Mouse (Mus musculus): ENCODE measurements around the gene Il15.

Gene Il15

GRCm38 (mm10) chr8:82361061-82361460 lies 42.0 kb downstream of the Il15 start:
- no peak for DNase-seq (ENCODE audit: low spot score in 2 of 2)

DNA sequence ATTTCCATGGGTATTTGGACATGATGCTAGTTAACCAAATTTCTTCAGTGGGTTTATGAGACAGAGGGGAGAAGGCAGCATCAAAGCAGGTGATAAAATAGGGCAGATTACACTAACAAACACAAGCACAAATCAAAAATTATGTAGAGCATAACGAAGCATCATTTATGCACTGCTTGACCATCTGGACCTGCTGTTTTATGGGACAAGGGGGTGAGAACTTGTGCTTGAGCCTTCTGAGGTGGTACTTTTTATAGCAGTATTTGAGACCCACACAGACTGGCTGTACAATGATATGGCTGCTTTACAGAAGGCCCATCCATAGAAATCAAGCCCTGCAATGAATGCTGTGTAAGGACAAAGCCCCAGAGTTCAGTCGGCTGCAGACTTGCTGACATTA lies 46.9 kb downstream of the Il15 start:
- no peak for DNase-seq (ENCODE audit: low spot score in 2 of 2)

DNA sequence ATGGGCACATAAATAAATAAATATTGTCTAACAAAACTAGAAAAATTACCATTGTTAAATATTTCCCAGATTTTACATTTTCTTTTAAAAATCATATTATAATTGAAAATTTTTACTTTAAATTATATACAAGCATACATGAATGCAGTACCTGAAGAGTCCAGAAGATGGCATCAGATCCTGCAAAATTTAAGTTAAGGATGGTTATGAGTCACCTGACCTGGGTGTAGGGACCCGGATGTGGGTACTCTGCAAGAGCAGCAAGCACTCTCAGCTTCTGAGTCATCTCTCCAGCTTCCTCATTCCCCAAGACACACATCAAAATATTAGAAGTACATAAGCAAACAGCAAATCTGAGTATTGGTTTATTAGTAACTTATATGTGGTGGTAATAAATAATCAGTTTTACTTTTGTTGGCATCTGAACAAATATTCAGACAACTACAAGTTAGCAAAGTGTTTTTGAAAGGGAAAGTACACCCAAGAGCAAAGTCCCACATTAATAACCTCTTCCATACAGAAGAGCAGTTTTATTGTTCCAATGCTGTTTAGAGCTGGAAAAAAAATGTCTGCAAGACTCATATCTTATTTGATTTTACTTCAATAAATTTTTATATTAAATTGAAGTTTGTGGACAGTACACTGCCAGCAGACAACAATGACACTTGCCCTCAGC lies 51.6 kb downstream of the Il15 start:
- DNase-seq (ENCODE audit: low spot score in 2 of 2), result peak in 1 of 2 experiments; percentile 15

GRCm38 (mm10) chr8:82349299-82349698 lies 53.7 kb downstream of the Il15 start:
- no peak for DNase-seq (ENCODE audit: low spot score in 2 of 2)

GRCm38 (mm10) chr8:82346485-82346884 lies 56.5 kb downstream of the Il15 start:
- no peak for DNase-seq (ENCODE audit: low spot score in 2 of 2)

- no peak for DNase-seq (ENCODE audit: low spot score in 2 of 2)
These were observed 71.3 kb downstream of the Il15 start for GRCm38 (mm10) chr8:82331675-82332234.

- no peak for DNase-seq (ENCODE audit: low spot score in 2 of 2)
These were observed 74.9 kb downstream of the Il15 start for GRCm38 (mm10) chr8:82327986-82328652.

DNA sequence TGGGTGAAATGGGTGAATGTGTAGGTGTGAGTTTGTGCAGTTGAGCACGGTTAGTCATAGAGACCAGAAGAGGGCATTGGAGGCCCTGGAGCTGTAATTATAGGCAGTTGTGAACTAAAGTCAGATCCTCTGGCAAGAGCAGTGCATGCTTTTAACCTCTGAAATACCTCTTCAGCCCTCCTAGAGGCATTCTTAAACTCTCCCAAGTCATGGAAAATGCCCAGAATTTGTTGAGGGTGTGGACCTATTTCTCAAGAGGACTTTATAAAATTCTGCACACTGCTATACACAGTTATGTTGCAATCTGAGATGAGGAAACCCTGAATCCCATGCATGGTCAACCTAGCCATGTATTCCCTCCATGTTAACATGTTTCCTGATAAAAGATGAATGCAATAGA lies 77.0 kb downstream of the Il15 start:
- no peak for DNase-seq (ENCODE audit: low spot score in 2 of 2)

DNA sequence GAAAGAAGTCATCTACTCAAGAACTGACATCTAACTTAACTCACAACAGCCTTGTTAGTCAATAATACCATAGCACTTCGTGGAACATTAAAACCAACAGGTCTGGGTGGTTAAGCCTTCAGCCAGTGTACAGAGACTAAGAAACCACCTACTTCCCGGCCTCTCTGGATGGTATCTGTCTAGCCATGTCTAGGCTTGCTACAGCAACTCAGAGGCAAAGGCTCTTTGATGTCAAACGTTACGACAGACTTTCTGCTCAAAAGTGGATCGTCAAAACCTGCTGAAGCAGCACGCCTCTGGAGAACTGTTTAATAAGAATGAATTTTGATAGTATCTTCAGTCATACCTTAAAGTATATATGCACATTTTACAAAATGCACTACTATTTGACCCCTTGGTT lies 77.4 kb downstream of the Il15 start:
- DNase-seq (ENCODE audit: low spot score in 2 of 2), result no peak

- no peak for DNase-seq (ENCODE audit: low spot score in 2 of 2)
These were observed 85.6 kb downstream of the Il15 start for GRCm38 (mm10) chr8:82317446-82317845.

GRCm38 (mm10) chr8:82306424-82306823 lies 96.6 kb downstream of the Il15 start:
- DNase-seq (ENCODE audit: low spot score in 2 of 2), result no peak

- DNase-seq (ENCODE audit: low spot score in 2 of 2), result no peak
These were observed 106.8 kb downstream of the Il15 start for GRCm38 (mm10) chr8:82296256-82296655.

DNA sequence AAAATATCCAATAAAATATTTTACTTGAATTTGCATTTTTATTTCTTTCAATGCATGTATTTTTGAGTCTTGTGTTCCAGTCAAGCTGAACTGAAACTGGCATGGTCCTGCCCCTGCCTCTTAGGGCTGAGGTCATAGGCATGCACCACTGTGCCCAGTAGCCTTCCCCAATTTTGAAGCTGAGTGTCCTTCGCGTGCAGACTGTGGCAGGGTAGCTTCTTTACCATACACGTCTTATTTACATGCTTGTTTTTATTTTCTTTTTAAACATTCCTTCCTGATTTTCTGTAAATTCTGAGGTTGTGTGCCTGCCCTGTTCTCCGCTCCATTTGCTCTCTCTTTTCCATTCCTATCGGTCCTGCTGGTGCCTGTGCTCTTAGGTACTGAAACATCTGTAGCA lies 111.4 kb downstream of the Il15 start:
- no peak for DNase-seq (ENCODE audit: low spot score in 2 of 2)

- DNase-seq (ENCODE audit: low spot score in 2 of 2), result no peak
These were observed 117.2 kb downstream of the Il15 start for GRCm38 (mm10) chr8:82285866-82286265.

DNA sequence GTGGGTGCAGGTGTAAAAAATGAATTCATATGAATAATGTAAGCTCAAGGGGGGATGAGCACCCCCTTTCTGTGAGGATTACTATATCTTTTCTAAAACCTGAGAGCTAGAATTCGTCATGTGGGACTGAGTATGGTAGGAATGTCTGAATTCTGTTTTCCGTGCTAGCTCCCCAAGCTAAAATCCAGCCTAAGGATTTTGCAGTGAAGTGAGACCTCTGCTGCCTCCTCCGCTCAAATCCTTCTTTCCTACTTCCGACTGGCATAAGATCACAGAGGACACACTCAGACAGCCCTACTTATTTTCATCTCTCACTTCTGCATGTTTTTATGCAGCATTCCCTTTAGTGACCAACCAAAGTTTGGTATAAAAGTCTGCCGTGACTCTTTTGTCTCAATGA lies 121.0 kb downstream of the Il15 start:
- no peak for DNase-seq (ENCODE audit: low spot score in 2 of 2)
